Mouse (Mus musculus) left cerebral cortex, adult 18-20 months (tissue): ENCODE measurements around the gene Uhrf1bp1. TPM values are rescaled to one million over a fixed set of nuclear protein-coding genes. Genes with fewer than 3 reads are reported as not detected.
"Not testable (repeated sequence)": the region's sequence is repeated elsewhere in the genome, so short reads cannot be mapped to it uniquely, and the experiment has no call there.

Experiments used
- DNase-seq, 2 experiments: peaks; one replicate each; pipeline ENCODE4 v3.0.0; 2021 to 2022; ENCODE audit warnings: low spot score in 2 of 2, mixed read lengths in 1 of 2
- total RNA-seq, 2 experiments: library from RNA; stranded (reverse); gene quantifications; 2 replicates each; pipeline ENCODE4 v1.2.3; 2021

The Uhrf1bp1 gene
- total RNA-seq, 2 experiments from 2014 or later, result 21.3 to 23.3 TPM

DNA sequence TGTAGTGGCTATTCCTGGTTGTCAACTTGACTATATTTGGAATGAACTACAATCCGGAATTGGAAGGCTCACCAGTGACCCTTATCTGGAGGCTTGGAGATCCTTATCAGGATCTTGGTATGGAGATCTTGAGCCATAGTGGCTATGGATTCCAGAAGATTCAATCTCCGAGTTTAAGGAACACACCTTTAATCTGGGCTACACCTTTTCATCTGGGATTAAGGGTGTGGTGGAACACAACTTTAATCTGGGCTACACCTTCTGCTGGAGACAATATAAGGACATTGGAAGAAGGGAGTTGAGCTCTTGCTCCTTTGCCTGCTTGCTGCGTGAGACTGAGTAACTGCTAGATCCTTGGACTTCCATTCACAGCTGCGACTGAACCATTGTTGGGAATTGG, 18.4 kb upstream of the Uhrf1bp1 start, which contains the start of gene Snrpc:
Gene Snrpc, plus strand, starts transcription at position 301 of the 400 bp plus-strand sequence.
- DNase-seq, result not testable (repeated sequence)

DNA sequence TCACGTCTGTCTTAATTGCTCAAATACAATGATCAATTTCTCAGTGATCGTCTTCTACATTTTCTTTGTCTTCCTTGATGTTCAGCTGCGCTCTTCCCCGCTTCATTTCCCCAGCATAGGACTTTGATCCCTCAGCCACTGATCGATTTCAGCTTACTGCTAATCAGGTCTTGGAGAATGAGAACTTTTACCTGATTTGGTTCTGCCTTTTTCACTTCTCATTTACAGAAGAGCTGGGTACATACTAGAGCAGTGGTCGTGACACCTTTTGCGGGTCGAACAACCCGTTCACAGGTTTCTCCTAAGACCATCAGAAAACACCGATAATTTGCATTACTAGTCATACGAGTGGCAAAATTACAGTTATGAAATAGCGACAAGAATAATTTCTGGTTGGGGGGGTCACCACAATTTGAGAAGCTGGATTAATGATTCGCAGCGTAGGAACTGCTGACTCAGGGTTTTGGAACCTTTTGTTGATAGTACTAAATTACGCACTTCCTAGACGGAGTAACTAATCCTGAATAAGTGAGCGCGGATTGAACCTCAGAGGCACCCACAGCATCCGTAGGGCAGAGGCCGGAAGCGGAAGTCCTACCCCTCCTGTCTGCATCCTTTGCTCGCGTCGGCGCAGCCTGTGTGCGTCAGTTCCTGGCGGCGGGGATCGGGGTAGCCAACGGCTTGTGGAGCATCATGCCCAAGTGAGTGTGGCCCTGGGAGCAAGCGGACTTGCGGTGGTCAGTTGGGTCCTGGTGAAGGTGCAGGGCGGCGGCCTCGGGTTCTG, 16.6 kb upstream of the Uhrf1bp1 start:
- DNase-seq, result peak; percentile 98

DNA sequence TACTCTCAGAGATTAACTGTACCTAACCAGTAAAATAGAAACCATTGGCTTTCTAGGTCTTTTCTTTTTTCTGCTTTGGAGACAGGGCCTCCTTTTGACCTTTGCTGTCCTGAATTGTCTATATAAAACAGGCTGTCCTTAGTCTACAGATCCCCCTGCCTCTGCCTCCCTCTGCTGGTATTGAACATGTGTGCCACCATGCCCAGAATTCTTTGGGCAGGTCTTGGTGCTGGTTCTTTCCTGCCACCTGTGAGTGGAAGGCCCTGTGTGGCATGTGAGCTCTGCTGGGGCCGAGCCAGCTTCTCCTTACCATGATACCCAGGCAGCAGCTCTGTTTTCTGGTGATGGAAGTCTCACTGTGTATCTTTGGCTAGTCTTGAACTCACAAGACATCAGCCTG, 7.9 kb upstream of the Uhrf1bp1 start:
- no peak for DNase-seq

DNA sequence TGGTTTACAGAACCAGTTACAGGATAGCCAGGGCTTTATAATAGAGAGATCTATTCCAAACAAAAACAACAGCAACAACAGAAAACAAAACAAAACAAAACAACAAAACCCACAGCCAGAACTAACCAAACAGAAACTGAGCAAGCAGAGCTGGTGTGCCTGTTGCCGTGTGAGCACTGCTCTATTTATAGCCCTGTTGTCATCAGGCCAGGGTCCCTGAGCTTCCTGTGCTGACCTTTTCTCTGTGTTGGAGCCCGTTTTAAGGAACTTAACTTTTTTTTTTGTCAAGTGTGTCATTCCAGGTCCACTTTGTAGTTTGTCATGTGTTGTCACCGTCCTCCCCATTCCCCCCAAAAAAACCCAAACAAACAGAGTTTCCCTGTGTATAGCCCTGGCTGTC, 5.2 kb upstream of the Uhrf1bp1 start:
- no peak for DNase-seq

DNA sequence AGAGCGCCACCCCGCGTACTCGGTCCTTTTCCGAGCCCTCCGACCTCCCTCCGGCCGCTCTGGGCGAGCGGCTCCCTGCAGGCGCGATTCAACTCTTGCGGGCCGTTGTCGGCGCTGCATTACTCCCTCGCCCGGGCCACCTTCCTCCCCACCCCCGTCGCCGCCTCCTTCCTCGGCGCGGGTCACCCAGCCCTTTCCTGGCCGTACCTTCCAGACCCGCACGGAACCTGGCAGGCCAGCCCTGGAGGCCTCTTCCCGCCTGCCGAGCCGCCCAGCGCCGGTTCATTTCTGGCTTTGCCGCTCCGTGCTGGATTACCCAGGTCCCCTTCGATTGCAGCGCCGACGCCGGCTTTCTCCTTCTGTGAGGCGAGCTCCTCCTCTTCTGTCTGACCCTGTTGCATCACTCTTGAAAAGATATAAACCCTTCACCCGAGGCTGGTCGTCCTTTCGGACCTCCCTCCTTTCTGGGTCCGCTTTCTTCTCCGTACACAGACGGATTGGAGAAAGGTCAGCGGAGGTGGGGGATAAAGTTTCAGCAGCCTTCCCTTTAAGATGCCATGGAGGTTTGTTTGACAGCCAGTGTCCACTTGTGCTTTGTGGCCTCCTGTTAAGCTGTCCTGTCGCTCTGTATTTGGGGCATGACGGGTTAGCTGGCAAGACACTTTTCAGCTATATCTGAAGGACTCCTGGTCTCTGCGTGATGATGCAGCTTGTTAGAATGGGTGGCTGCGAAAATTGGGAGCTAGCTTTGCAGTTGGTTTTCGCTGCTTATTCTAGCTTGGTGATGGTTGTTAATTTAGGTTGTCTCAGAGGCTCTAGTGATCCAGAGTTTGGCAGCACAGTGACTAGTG, 782 bp downstream of the Uhrf1bp1 start:
- peak; percentile 23 to 39 for DNase-seq

DNA sequence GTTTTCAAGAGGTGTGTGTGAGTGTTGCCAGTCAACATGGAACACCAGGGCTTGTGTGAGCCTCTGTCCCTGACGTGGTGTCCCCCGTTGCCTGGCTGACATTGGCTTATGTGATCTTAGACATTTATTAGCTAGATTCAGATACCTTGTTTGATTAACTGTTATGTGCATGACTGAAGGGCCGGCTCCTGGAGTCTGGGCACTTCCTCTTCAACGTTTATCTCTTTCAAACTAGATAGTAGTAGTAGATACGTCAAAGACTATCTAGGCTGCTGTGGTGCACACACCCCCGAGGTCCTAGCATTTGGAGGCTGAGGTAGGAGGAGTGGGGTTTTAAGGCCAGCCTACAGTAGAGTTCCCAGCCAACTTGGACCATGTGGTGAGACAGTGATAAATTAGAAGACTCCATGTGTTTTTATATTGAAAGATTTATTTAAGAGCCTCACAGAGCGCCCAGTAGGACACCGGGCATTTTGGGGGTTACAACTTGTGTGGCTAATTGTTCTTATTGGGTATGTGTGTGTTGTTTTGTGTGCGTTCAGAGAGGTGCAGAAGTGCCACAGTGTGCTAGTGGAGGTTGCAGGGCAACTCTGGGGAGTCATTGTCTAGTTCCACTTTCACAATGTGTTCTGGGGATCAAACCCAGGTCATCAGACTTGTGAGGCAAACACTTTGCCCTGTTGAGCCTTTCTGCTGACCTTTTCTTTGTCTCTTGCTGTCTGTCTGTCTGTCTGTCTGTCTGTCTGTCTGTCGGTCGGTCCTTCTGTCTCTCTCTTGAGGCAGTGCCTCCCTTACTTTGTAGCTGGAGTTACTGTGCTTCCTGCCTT, 1.6 kb downstream of the Uhrf1bp1 start:
- DNase-seq, result no peak

DNA sequence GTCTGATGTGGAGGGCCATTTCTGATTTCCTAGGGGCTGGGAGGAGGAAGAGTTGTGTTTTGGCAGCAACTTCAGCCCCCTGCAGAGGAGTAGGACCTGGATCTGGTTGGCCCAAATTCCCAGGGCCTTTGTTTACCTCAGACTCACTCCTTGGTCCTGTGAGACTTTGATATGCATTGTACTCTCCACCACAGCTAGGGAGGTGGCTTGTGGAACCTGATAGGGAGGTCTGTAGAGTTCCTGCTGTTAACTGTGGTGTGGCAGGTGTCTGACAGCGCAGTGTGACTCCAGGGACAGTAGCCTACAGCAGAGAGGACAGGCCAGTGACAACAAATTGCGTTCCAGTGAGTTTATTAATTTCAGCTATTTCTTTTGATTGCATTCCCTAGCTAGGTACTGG, 2.9 kb downstream of the Uhrf1bp1 start:
- DNase-seq, result no peak

DNA sequence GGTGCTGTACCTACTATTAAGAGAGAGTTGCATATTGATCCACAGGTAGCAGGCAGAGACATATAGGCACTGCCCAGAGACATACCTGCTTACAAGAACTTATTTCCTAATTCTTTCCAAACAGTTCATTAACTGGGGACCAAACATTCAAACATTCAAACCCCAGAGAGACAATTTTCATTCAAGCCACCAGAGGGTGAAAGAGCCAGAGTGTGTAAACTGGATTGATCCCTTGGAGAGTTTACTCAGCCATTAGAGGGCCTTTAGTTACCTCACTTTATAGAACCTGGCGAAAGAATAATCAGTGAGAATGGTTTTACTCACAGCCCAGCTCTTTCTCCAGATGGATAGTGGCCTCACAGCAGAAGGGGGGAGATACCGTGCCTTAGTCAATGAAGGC, 9.2 kb downstream of the Uhrf1bp1 start:
- no peak for DNase-seq

DNA sequence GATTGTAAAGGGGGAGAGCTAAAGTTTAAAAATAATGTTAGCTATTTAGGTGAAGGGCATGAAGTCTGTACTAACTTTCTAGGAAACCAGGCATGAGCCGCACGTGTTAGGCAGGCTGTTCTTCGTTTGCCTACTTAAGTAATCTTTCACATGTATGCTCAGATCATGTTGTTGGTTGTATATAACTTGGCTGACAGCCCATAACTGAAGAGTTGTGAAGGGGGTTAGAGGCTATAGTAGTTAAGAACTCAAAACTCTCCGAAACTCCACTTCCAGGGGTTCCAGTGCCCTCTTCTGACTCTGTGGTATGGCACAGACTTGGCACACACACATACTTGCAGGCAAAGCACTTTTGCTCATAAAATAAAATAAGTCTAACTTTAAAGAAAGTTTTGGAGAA, 10.5 kb downstream of the Uhrf1bp1 start:
- DNase-seq, result no peak

DNA sequence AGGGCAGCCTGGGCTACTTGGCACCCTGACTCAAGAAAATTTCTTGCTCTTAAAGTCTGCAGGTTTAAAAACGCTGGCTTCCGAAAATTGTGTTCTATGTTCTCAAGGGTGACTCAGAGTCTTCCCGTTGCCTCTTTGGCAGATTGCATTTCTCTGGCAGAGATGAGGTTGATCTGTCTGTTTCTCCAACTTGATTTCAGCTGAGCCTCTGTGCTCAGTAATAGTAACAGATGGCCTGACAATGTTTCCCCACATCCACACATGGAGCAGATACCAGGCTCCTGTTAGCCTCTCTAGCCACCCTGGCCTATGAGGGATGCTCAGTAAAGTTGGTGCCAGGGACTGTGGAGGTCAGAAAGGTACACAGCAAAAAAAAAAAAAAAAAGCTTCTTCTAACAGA, 15.6 kb downstream of the Uhrf1bp1 start:
- DNase-seq, result peak; percentile 17 to 35

DNA sequence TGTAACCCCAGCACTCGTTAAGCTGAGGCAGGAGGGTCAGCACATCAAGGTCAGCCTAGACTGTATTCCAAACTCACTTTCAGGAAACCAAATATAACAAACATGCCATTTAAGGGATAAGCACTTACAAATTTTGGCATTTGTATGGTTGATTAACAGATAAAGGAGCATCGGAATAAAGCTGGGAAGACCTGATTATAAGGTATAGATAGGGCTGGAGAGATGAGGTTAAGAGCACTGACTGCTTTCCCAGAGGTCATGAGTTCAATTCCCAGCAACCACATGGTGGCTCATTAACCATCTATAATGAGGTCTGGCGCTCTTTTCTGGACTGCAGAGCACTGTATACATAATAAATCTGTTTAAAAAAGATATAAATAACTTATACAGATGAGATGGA, 17.3 kb downstream of the Uhrf1bp1 start:
- DNase-seq, result no peak

DNA sequence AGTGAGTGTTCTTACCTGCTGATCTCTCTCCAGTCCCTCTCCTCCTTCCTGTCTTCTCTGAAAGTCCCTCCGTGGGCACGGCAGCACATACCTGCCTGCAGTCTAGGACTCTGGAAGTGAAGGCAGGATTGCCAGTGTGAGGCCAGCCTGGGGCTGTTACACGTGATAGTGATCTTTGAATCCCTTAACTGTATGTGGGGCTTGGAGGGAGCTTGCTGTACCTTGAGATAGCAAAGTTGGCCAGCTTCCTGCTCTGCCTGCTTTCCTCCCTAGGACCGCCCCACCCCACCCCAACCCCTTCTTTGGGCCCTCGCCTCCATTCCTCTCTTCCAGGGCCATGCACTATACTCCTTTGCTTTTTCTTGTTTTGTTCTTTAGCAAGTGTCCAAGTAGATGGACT, 18.3 kb downstream of the Uhrf1bp1 start:
- DNase-seq, result no peak

DNA sequence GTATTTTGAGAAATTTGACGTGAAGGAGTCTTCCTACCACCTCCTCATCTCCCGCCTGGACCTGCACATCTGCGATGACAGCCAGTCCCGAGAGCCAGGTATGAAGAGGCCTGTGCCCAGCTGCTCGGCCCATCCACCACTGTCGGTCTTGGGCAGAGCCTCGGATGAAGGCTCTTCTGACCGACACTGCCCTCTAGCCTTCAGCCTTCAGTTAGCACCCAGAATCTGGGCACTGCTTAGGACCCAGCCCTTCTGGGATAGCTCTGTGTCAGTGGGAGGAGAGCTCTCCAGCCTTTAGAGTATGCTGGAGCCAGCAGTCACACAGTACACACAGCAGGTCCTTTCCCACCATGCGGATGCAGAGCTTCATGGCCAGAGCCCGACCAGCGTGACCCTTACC, 25.3 kb downstream of the Uhrf1bp1 start:
- no peak for DNase-seq

DNA sequence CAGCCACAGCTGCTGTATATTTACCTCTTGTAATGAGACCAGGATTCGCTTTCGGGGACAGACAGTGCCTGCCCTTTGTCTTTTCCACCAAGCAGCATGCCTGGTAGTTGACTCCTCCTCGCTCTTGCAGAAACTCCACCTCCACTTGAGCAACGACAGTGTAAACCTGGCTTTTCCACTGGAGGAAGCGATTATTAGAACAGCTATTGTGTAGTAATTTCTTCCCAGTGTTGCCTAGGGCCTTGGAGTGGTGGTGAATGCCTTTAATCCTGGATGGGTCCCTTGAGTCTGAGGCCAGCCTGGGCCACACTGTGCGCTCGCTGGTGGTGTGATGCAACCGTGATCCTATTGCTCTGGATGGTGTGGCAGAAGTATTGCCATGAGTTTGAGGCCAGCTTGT, 26.9 kb downstream of the Uhrf1bp1 start:
- DNase-seq, result no peak

DNA sequence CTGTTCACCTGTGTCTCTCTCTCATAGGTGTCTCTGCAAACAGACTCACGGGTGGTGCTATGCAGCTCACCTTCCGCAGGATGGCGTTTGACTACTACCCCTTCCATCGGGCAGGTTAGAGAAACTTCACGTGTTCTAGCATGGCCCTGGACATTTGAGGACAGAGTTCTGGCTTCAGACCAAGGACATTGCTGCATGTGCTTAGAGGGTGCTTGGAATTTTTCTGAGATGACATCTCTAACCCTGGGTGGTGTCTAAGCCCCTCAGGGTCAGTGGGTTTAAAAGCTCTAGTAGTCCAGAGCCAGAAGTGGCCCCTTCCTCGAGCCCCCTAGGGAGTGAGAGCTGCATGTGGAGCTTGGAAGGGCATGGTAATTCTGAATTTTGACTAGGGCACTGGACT, 27.8 kb downstream of the Uhrf1bp1 start:
- no peak for DNase-seq

DNA sequence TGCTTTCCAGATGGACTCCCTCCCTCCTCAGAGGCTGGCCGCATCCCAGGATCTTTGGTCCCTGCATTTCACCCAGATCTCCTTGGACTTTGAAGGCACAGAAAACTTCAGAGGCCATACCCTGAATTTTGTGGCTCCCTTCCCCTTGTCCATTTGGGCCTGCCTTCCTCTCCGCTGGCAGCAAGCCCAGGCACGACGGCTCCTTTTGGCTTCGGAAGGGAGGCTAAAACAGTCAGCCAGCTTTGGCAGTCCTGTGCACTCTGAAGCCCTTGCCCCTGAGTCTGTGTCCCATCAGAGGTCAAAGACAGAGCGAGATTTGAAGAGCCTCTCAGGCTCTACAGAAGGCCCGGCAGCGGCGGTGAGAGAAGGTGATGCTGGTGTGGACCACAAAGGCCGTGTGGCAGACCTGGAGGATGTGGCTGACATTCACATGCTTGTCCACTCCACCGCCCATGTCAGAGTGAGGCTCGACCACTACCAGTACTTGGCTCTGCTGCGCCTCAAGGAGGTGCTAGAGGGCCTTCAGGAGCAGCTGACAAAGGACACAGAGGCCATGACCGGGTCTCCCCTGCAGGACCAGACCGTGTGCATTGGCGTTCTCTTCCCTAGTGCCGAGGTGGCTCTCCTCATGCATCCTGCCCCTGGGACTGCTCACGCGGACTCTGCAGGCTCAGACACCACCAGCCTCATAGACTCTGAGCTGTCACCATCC, 30.4 kb downstream of the Uhrf1bp1 start:
- no peak for DNase-seq

DNA sequence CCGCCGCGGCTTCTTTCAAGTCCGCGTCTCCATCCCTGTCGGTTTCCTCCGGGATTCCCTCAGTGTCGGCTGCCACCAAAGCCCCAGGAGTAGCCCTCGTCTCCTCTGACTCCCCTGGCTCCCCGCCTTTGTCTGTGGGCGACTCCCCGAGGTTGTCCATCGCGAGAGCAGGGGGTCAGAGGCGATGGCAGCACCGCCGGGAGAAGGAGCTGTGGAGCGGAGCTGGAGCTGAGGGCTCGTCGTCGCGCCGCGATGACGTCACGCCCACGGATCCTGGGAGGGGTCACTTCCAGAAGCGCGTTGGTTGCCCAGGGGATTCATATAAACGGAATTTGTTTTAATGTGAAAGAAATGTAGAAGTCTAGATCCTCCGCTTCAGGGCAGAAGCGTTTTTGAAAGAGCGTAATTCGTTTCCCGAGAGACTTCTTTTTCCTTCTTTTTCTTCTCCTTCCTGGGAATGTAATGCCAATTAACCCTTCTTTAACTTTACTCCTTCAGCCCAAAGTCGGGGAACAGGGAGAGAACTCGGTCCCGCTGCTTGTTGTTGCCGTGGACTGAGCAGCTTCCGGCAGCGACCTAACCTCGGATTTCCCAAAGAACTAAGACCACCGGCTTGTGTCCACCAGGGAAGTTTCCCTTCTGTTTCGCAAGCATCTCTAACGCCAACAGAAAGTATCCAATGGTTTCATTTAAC, 51.4 kb downstream of the Uhrf1bp1 start:
- DNase-seq, result peak; percentile 96 to 98

DNA sequence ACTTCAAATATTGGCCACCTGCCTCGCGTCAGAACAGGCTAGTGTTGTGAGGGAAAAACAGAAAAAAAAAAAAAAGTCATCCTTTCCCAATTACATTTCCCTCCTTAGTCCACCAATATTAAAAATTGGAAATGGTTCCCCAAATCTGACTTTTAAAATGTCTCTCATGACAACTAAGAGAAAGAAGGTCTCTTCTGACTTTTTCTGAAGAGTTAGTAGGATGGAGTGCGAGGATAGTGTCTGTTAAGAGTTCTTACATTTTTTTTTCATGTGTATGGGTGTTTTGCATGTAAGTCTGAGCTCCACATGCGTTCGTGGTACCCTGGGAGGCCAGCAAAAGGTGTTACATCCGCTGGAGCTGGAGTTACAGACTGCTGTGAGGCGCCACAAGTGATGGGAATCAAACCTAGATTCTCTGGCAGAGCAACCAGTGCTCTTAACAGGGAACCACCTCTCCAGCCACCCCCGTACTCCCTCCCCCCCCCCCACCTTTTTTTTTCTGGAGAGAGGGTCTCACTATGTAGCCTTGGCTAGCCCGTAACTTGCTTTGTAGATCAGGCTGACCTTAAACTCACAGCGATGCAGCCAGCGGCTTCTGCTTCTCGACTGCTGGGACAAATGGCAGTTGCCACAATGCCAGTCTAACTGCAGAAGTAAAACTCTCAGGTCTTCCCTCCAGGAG, 52.1 kb downstream of the Uhrf1bp1 start:
- no peak for DNase-seq

DNA sequence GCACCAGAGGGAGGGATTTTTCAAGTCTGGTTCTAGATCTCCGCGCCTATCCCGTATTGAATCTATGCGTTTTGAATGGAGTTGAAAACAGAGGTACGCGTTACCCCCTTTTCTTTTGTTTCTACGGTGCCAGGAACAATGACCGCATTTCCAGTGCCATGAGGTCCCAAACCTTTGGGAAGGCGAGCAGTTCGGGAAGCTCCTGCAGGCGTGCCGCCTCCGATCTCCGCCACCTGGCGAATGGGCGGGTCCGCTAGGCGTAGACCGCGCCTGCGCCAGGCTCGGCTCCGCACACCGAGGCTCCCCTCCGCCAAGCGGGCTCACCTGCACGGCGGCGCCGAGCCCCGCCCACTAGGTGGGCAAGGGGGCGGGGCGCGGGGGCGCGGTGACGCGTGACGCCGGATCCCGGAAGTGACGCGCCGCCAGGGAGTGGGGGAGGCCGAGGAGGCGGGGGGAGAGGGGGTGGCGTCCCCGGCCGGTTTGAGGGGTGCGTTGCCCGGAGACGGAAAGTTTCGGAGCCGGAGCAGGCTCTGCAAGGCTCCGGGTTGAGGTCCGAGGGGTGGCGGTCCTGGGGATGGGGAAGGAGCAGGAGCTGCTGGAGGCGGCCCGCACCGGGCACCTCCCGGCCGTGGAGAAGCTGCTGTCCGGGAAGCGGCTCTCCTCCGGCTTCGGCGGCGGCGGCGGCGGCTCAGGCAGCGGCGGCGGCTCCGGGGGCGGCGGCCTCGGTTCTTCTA, 52.8 kb downstream of the Uhrf1bp1 start, which contains the start of gene Anks1:
Gene Anks1, plus strand, starts transcription at position 419 of the 734 bp plus-strand sequence.
- peak; percentile 73 to 74 for DNase-seq
